Mouse (Mus musculus) cerebellum, postnatal 25 days (tissue): ENCODE results near the gene Adcy7.

Source experiments
- DNase-seq, 2 experiments: peaks; one replicate each; pipeline ENCODE4 v3.0.0; 2021; ENCODE audit warnings: mixed read lengths in 2 of 2

Gene Adcy7

GRCm38 (mm10) chr8:88301589-88302437 lies 29.6 kb downstream of the Adcy7 start:
- DNase-seq = no peak

- no peak for DNase-seq
These were observed 33.6 kb downstream of the Adcy7 start for GRCm38 (mm10) chr8:88305814-88306213.

- DNase-seq = peak in 1 of 2 experiments; percentile 33
These were observed 34.3 kb downstream of the Adcy7 start for GRCm38 (mm10) chr8:88306511-88306910.

- no peak for DNase-seq
These were observed 35.5 kb downstream of the Adcy7 start for GRCm38 (mm10) chr8:88307736-88308135.

- no peak for DNase-seq
These were observed 37.2 kb downstream of the Adcy7 start for GRCm38 (mm10) chr8:88309274-88309873.

- no peak for DNase-seq
These were observed 37.7 kb downstream of the Adcy7 start for GRCm38 (mm10) chr8:88309881-88310280.

- no peak for DNase-seq
These were observed 38.1 kb downstream of the Adcy7 start for GRCm38 (mm10) chr8:88310286-88310685.

GRCm38 (mm10) chr8:88312966-88313365 lies 40.8 kb downstream of the Adcy7 start:
- DNase-seq = peak; percentile 46 to 63

GRCm38 (mm10) chr8:88313991-88314390 lies 41.8 kb downstream of the Adcy7 start:
- peak in 1 of 2 experiments; percentile 48 for DNase-seq

GRCm38 (mm10) chr8:88315302-88315701 lies 43.1 kb downstream of the Adcy7 start:
- no peak for DNase-seq

- peak in 1 of 2 experiments; percentile 38 for DNase-seq
These were observed 44.1 kb downstream of the Adcy7 start for GRCm38 (mm10) chr8:88316139-88316931.

GRCm38 (mm10) chr8:88317341-88317740 lies 45.1 kb downstream of the Adcy7 start:
- no peak for DNase-seq

GRCm38 (mm10) chr8:88318151-88318550 lies 45.9 kb downstream of the Adcy7 start:
- DNase-seq = no peak

- DNase-seq = no peak
These were observed 47.9 kb downstream of the Adcy7 start for GRCm38 (mm10) chr8:88320134-88320533.

- no peak for DNase-seq
These were observed 49.2 kb downstream of the Adcy7 start for GRCm38 (mm10) chr8:88321387-88321786.

- no peak for DNase-seq
These were observed 51.3 kb downstream of the Adcy7 start for GRCm38 (mm10) chr8:88323523-88323922.

- no peak for DNase-seq
These were observed 52.6 kb downstream of the Adcy7 start for GRCm38 (mm10) chr8:88324760-88325159.

- no peak for DNase-seq
These were observed 53.0 kb downstream of the Adcy7 start for GRCm38 (mm10) chr8:88325251-88325650.

- DNase-seq = no peak
These were observed 53.6 kb downstream of the Adcy7 start for GRCm38 (mm10) chr8:88325795-88326194.

GRCm38 (mm10) chr8:88326328-88326727 lies 54.1 kb downstream of the Adcy7 start:
- DNase-seq = no peak

- DNase-seq = no peak
These were observed 56.5 kb downstream of the Adcy7 start for GRCm38 (mm10) chr8:88328689-88329088.

GRCm38 (mm10) chr8:88330816-88331215 lies 58.6 kb downstream of the Adcy7 start:
- DNase-seq = no peak

- DNase-seq = no peak
These were observed 62.2 kb downstream of the Adcy7 start for GRCm38 (mm10) chr8:88334384-88334783.
